Mouse (Mus musculus) lung, postnatal 4 days (tissue): ENCODE measurements around the gene Shroom3.

Experiments used
- DNase-seq, 2 experiments: peaks; one replicate each; pipeline ENCODE4 v3.0.0; 2021

Shroom3 gene

DNA sequence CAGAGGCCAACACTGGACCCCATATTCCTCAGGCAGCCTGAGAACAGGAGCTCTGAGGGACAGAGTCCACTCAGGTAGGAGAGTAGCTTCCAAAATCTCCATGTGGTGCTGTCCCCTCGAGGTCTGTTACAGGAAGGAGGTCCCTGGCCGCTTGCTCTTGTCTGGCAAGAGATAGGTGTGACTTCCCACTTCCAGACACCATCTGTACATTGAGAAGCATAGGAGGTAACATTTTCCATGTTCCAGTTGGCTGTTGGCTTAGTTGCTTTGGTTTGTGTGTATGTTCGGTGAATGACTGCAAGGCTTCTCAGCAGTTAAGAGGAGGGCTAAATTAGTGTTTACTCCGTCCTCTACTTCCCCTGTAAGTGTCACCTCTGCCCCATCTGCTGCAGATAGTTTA is 254.5 kb downstream of the Shroom3 start:
- DNase-seq: no peak

GRCm38 (mm10) chr5:92939246-92939995 is 256.2 kb downstream of the Shroom3 start:
- DNase-seq: no peak

GRCm38 (mm10) chr5:92942166-92942565 is 258.9 kb downstream of the Shroom3 start:
- no peak for DNase-seq

- DNase-seq: no peak
These were observed 259.3 kb downstream of the Shroom3 start for GRCm38 (mm10) chr5:92942577-92942976.

DNA sequence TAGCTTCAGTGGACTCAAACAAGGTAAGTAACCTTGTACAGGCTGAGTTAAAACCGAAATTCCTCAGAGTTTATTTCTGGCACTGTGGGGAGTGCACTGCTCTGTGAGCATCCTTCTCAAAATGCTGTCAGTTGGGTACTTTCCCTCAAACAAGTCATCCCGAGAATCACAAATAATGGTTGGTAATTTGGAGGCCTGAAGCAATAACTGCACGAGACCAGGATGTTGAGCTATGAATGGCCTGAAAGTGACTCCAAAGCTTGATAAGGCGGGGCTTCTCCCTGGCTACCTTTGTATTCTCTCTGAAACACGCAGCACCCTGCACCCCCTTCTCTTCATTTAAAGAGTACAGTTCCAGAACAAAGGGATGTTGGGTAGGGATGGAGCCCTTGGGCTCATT is 261.6 kb downstream of the Shroom3 start:
- no peak for DNase-seq

- DNase-seq: no peak
These were observed 265.9 kb downstream of the Shroom3 start for GRCm38 (mm10) chr5:92948972-92949745.

DNA sequence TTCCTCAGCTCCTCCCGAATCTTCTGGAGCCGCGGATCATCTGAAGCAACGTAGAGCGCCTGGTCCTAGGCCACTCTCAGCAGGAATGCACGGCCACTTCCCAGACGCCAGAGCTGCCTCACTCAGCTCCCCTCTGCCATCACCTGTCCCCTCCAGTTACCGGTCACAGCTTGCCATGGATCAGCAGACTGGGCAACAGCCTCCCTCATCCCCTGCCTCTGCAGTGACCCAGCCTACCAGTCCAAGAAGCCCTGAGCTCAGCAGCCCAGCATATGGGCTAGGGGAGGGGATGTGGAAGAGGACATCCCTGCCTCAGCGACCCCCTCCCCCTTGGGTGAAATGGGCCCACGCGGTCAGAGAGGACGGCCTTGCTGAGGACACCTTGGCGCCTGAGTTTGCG is 267.3 kb downstream of the Shroom3 start:
- no peak for DNase-seq

DNA sequence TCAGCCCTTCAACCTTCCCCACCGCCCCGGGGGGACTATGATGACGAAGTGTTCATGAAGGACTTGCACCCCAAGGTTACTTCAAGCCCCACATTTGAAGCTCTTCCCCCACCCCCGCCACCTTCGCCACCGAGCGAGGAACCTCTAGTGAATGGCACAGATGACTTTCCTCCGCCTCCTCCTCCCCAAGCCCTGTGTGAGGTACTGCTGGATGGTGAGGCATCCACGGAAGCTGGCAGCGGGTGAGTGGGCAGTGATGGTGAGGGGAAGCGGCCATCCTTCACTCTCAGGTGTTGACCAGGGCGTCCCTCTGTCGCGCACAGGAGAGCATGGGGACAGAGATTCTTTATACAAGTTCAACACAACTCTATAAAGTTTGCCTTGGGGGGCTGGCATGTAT is 267.8 kb downstream of the Shroom3 start:
- no peak for DNase-seq

DNA sequence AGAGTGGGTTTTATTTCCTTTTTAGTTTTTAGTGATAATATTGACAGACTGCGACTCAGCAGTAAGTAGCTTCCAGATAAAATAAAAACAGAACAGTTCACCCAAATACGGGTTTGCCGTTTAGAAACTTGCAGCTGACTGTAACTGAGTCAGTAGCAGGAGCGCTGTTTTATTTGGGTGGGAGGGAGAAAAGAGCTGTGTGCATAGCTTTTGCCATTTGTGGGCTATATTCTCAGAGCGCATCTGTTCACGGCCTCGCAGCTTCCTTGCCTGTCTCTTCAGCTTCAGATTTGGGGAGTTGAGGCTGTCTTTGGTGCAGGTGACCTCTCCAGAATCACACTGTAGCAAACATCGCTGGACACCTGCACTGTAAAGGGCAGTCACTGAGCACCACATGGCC is 270.6 kb downstream of the Shroom3 start:
- no peak for DNase-seq

DNA sequence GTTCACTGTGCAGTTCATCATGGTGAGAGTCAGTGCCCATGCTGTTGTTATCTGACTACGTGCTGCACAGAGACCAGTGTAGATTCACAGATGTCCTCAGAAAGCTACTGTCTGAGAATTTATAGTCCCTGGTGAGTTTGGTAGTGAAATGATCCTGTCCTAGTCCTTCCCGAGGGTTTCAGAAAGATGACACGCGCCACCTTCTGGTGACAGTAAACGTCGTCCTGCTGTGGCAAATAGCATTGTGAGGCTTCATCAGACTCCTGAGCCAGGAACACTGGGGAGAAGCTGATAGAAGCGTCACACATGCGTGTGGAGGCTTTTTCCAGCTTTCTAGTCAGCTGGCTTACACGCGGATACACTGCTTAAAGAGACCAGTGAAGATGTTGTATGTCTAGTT is 271.1 kb downstream of the Shroom3 start:
- DNase-seq: peak; percentile 81 to 85

DNA sequence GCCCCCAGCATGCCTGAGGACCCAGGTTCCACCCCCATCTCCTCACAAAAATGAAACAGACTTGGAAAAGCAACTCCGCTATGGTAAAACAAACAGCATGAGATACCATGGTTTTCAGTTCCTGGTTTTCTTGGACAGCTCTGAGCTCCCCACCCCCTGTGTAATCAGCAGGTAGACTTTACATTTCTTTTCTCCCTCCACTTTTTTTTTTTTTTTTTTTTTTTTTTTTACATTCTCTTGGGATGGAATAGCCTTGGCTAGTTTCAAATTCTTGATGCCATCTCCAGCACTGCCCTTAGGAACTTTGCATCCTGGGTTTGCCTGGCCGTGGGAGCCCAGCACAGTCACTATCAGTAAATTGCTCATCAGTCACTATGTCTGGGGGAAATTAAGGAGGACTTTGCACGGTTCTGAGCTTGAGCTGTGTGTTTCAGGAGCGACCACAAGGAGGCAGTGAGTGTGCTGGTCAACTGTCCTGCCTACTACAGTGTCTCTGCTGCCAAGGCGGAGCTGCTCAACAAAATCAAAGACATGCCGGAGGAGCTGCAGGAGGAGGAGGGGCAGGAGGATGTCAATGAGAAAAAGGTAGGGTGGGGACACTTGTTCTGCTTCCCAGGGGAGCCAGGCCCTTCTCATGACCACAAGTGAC is 271.7 kb downstream of the Shroom3 start:
- peak; percentile 53 to 54 for DNase-seq

DNA sequence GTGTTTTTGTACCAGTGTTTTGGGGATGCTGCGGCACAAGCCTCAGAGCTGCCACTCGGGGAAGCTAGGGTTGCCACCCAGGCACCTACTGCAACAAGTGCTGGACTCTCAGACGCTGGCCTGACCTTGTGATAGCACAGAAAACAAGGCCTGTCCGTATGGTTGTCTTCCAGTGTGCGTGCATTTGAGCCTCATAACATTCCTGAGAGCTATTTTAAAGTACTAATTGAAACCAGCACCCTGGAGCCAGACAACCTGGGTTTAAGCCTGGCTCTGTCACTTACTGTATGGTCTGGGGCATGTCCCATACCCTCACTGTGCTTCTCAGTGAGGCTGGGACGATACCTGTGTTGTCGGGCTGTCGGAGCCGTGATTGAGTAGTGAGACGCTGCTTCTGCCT is 276.1 kb downstream of the Shroom3 start:
- no peak for DNase-seq

- DNase-seq: no peak
These were observed 276.5 kb downstream of the Shroom3 start for GRCm38 (mm10) chr5:92959708-92960107.

- no peak for DNase-seq
These were observed 278.1 kb downstream of the Shroom3 start for GRCm38 (mm10) chr5:92961353-92961752.

DNA sequence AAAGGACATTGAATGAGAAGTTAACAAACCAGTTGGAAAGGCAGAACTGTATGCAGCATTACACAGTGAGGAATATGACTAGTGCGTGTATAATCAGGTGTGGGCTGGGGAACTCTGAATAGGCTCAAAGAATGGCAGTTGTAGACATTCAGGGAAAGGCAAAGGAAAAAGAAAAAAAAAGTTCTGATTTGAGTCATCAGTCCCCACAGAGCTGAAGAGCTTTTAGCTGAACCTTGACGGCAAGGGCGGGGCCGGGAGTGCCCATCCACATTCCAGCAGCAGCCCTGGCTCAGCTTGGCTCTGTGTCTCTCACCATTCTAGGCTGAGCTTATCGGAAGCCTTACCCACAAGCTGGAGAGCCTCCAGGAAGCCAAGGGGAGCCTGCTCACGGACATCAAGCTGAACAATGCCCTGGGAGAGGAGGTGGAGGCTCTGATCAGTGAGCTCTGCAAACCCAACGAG is 278.6 kb downstream of the Shroom3 start:
- peak; percentile 61 to 82 for DNase-seq

- DNase-seq: no peak
These were observed 281.5 kb downstream of the Shroom3 start for GRCm38 (mm10) chr5:92964691-92965090.

- DNase-seq: no peak
These were observed 283.9 kb downstream of the Shroom3 start for GRCm38 (mm10) chr5:92967143-92967542.

DNA sequence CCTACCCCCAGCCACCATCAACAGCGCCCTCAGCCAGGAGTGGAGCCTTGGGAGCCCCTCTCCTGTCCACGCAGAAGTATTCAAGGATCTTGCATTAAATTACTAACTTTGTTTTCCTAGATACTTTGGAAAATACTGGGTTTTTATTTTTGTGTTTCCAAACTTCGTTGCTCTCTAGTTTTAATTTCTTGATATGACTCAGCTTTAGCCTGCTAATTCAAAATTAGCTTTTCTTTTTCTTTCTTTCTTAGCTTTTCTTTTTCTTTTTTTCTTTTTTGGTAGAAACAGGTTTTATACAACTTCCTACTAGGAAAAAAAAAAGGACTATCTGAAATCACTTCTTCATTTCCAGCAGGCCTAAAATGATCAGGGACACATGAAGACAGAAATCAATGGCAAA is 284.7 kb downstream of the Shroom3 start:
- no peak for DNase-seq

- no peak for DNase-seq
These were observed 286.2 kb downstream of the Shroom3 start for GRCm38 (mm10) chr5:92969443-92969842.

DNA sequence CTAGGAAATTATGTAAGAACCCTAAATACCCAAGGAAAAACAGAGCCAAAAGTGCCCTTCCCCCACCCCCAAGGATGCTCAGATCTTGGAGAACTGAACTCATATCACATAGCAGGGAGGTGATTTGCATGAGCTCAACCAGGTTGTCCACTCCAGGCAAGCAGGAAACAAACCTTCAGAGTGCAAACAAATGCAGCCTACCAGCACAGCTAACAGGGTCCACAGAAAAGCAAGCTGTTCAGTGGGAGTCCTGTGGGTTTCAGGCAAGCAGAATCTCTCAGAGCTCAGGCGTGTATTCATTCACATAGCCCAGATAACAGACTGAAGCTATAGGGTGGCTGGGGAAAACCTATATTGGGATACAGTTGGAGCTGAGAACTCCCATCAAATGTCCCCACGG is 286.7 kb downstream of the Shroom3 start:
- DNase-seq: no peak

GRCm38 (mm10) chr5:92970480-92970879 is 287.2 kb downstream of the Shroom3 start:
- DNase-seq: peak in 1 of 2 experiments; percentile 48

DNA sequence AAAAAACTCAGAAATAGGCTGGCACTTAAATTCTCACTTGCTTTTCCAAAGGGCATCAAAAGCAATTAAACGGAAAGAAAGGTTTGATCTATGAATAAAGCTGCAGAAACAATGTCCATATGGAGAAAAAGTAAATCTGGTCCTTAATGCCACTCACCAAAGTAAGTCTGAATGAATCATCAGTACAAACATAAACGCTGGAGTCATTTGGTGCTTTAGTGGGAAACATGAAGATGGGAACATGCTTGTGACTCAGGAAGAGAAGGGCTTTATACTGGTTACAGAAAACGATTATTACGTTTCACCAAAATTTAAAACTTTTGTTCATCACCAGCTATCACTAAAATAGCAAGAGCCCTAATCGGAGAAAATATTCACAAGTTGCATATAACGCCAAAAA is 297.2 kb downstream of the Shroom3 start:
- DNase-seq: no peak

- no peak for DNase-seq
These were observed 297.6 kb downstream of the Shroom3 start for GRCm38 (mm10) chr5:92980862-92981261.

GRCm38 (mm10) chr5:92982673-92983072 is 299.4 kb downstream of the Shroom3 start:
- no peak for DNase-seq
